Mouse (Mus musculus): ENCODE measurements around the gene Scaf4. TPM values are rescaled to one million over a fixed set of nuclear protein-coding genes. Genes with fewer than 3 reads are reported as not detected.

Gene Scaf4
- polyA plus RNA-seq, 1 experiment from 2014 or later, result 24.5 TPM

GRCm38 (mm10) chr16:90317777-90318176 lies 33.5 kb upstream of the Scaf4 start:
- H3K27me3 ChIP-seq (ENCODE audit: control insufficient read depth, insufficient read depth, low read length), result no peaks in the 10 kb centered on the region
- H3K4me3 ChIP-seq (ENCODE audit: low read depth, low read length), result no peak overlapping the region
- 75% methylated on average over 4 of the region's 4 CpGs for WGBS
- no peaks in the 10 kb centered on the region for H3K4me1 ChIP-seq (ENCODE audit: control insufficient read depth, insufficient read depth, low read length)
- no peaks in the 10 kb centered on the region for H3K9me3 ChIP-seq (replicated peaks; ENCODE audit: control insufficient read depth, low read length)
- no peak overlapping the region for H3K4me2 ChIP-seq (ENCODE audit: low read depth, low read length)
- DNase-seq (ENCODE audit: low spot score) (no peak), ATAC-seq (replicated peaks; ENCODE audit: insufficient number of reproducible peaks, low FRiP score, low TSS enrichment, low read depth) (no peak)
- H3K9ac ChIP-seq (replicated peaks; ENCODE audit: low read length), result no peak overlapping the region
- H3K27ac ChIP-seq (replicated peaks; ENCODE audit: low read depth, low read length), result no peak overlapping the region
- no peaks in the 10 kb centered on the region for H3K36me3 ChIP-seq (replicated peaks; ENCODE audit: control insufficient read depth, insufficient read depth, low read depth, low read length)

- no peak for ATAC-seq (replicated peaks; ENCODE audit: insufficient number of reproducible peaks, low FRiP score, low TSS enrichment, low read depth)
- no peaks in the 10 kb centered on the region for H3K27me3 ChIP-seq (ENCODE audit: control insufficient read depth, insufficient read depth, low read length)
- H3K27ac ChIP-seq (replicated peaks; ENCODE audit: low read depth, low read length), result no peak overlapping the region
- H3K9me3 ChIP-seq (replicated peaks; ENCODE audit: control insufficient read depth, low read length), result no peaks in the 10 kb centered on the region
- no peak for DNase-seq (ENCODE audit: low spot score)
- 90% methylated on average over 4 of the region's 4 CpGs for WGBS
- H3K4me1 ChIP-seq (ENCODE audit: control insufficient read depth, insufficient read depth, low read length), result no peaks in the 10 kb centered on the region
- H3K36me3 ChIP-seq (replicated peaks; ENCODE audit: control insufficient read depth, insufficient read depth, low read depth, low read length), result no peaks in the 10 kb centered on the region
- no peak overlapping the region for H3K4me3 ChIP-seq (ENCODE audit: low read depth, low read length)
- no peak overlapping the region for H3K4me2 ChIP-seq (ENCODE audit: low read depth, low read length)
- no peak overlapping the region for H3K9ac ChIP-seq (replicated peaks; ENCODE audit: low read length)
These were observed 31.6 kb upstream of the Scaf4 start for GRCm38 (mm10) chr16:90315881-90316280.

GRCm38 (mm10) chr16:90312449-90313082 lies 28.3 kb upstream of the Scaf4 start:
- H3K9ac ChIP-seq (replicated peaks; ENCODE audit: low read length), result no peak overlapping the region
- H3K4me3 ChIP-seq (ENCODE audit: low read depth, low read length), result no peak overlapping the region
- H3K27me3 ChIP-seq (ENCODE audit: control insufficient read depth, insufficient read depth, low read length), result no peaks in the 10 kb centered on the region
- H3K27ac ChIP-seq (replicated peaks; ENCODE audit: low read depth, low read length), result no peak overlapping the region
- no peaks in the 10 kb centered on the region for H3K4me1 ChIP-seq (ENCODE audit: control insufficient read depth, insufficient read depth, low read length)
- no peak overlapping the region for H3K4me2 ChIP-seq (ENCODE audit: low read depth, low read length)
- H3K9me3 ChIP-seq (replicated peaks; ENCODE audit: control insufficient read depth, low read length), result no peaks in the 10 kb centered on the region
- H3K36me3 ChIP-seq (replicated peaks; ENCODE audit: control insufficient read depth, insufficient read depth, low read depth, low read length), result no peaks in the 10 kb centered on the region
- 78% methylated on average over 13 of the region's 13 CpGs for WGBS
- ATAC-seq (replicated peaks; ENCODE audit: insufficient number of reproducible peaks, low FRiP score, low TSS enrichment, low read depth) (0 out of 2 replicates have a peak, but pooled peaks have one; percentile 34), DNase-seq (ENCODE audit: low spot score) (peak; percentile 57)

- no peak overlapping the region for H3K27ac ChIP-seq (replicated peaks; ENCODE audit: low read depth, low read length)
- no peaks in the 10 kb centered on the region for H3K36me3 ChIP-seq (replicated peaks; ENCODE audit: control insufficient read depth, insufficient read depth, low read depth, low read length)
- DNase-seq (ENCODE audit: low spot score) (no peak), ATAC-seq (replicated peaks; ENCODE audit: insufficient number of reproducible peaks, low FRiP score, low TSS enrichment, low read depth) (no peak)
- H3K4me2 ChIP-seq (ENCODE audit: low read depth, low read length), result no peak overlapping the region
- no peak overlapping the region for H3K9ac ChIP-seq (replicated peaks; ENCODE audit: low read length)
- H3K4me1 ChIP-seq (ENCODE audit: control insufficient read depth, insufficient read depth, low read length), result no peaks in the 10 kb centered on the region
- no peaks in the 10 kb centered on the region for H3K27me3 ChIP-seq (ENCODE audit: control insufficient read depth, insufficient read depth, low read length)
- 81% methylated on average over 11 of the region's 11 CpGs for WGBS
- H3K4me3 ChIP-seq (ENCODE audit: low read depth, low read length), result no peak overlapping the region
- no peaks in the 10 kb centered on the region for H3K9me3 ChIP-seq (replicated peaks; ENCODE audit: control insufficient read depth, low read length)
These were observed 26.3 kb upstream of the Scaf4 start for GRCm38 (mm10) chr16:90310488-90311135.

- Histone ChIP-seq H3K4me3 (ENCODE audit: low read depth, low read length) (no peak overlapping the region), H3K4me1 (ENCODE audit: control insufficient read depth, insufficient read depth, low read length) (no peaks in the 10 kb centered on the region), H3K27ac (replicated peaks; ENCODE audit: low read depth, low read length) (no peak overlapping the region), H3K27me3 (ENCODE audit: control insufficient read depth, insufficient read depth, low read length) (no peaks in the 10 kb centered on the region), H3K4me2 (ENCODE audit: low read depth, low read length) (no peak overlapping the region), H3K9ac (replicated peaks; ENCODE audit: low read length) (no peak overlapping the region), H3K9me3 (replicated peaks; ENCODE audit: control insufficient read depth, low read length) (no peaks in the 10 kb centered on the region), H3K36me3 (replicated peaks; ENCODE audit: control insufficient read depth, insufficient read depth, low read depth, low read length) (no peaks in the 10 kb centered on the region)
- DNase-seq (ENCODE audit: low spot score), result no peak
- WGBS, result 67% methylated on average over 3 of the region's 3 CpGs
- ATAC-seq (replicated peaks; ENCODE audit: insufficient number of reproducible peaks, low FRiP score, low TSS enrichment, low read depth), result no peak
These were observed 25.5 kb upstream of the Scaf4 start for GRCm38 (mm10) chr16:90309784-90310183.

- no peak for ATAC-seq (replicated peaks; ENCODE audit: insufficient number of reproducible peaks, low FRiP score, low TSS enrichment, low read depth)
- 82% methylated on average over 2 of the region's 2 CpGs for WGBS
- Histone ChIP-seq H3K4me3 (ENCODE audit: low read depth, low read length) (no peak overlapping the region), H3K4me2 (ENCODE audit: low read depth, low read length) (no peak overlapping the region), H3K4me1 (ENCODE audit: control insufficient read depth, insufficient read depth, low read length) (no peaks in the 10 kb centered on the region), H3K9me3 (replicated peaks; ENCODE audit: control insufficient read depth, low read length) (no peaks in the 10 kb centered on the region), H3K27me3 (ENCODE audit: control insufficient read depth, insufficient read depth, low read length) (no peaks in the 10 kb centered on the region), H3K9ac (replicated peaks; ENCODE audit: low read length) (no peak overlapping the region), H3K36me3 (replicated peaks; ENCODE audit: control insufficient read depth, insufficient read depth, low read depth, low read length) (no peaks in the 10 kb centered on the region), H3K27ac (replicated peaks; ENCODE audit: low read depth, low read length) (no peak overlapping the region)
- no peak for DNase-seq (ENCODE audit: low spot score)
These were observed 19.6 kb upstream of the Scaf4 start for GRCm38 (mm10) chr16:90303988-90304299.

- no peak for DNase-seq (ENCODE audit: low spot score)
- peak; percentile 36; the same call in 1 of the 2 replicates for ATAC-seq (replicated peaks; ENCODE audit: insufficient number of reproducible peaks, low FRiP score, low TSS enrichment, low read depth)
- no peaks in the 10 kb centered on the region for H3K4me1 ChIP-seq (ENCODE audit: control insufficient read depth, insufficient read depth, low read length)
- 78% methylated on average over 9 of the region's 9 CpGs for WGBS
- no peak overlapping the region for H3K9ac ChIP-seq (replicated peaks; ENCODE audit: low read length)
- no peaks in the 10 kb centered on the region for H3K27me3 ChIP-seq (ENCODE audit: control insufficient read depth, insufficient read depth, low read length)
- H3K27ac ChIP-seq (replicated peaks; ENCODE audit: low read depth, low read length), result no peak overlapping the region
- no peak overlapping the region for H3K4me3 ChIP-seq (ENCODE audit: low read depth, low read length)
- no peak overlapping the region for H3K4me2 ChIP-seq (ENCODE audit: low read depth, low read length)
- H3K36me3 ChIP-seq (replicated peaks; ENCODE audit: control insufficient read depth, insufficient read depth, low read depth, low read length), result no peaks in the 10 kb centered on the region
- no peaks in the 10 kb centered on the region for H3K9me3 ChIP-seq (replicated peaks; ENCODE audit: control insufficient read depth, low read length)
These were observed 19.1 kb upstream of the Scaf4 start for GRCm38 (mm10) chr16:90303286-90303987.

- Histone ChIP-seq H3K36me3 (replicated peaks; ENCODE audit: control insufficient read depth, insufficient read depth, low read depth, low read length) (no peaks in the 10 kb centered on the region), H3K27me3 (ENCODE audit: control insufficient read depth, insufficient read depth, low read length) (no peaks in the 10 kb centered on the region), H3K4me2 (ENCODE audit: low read depth, low read length) (no peak overlapping the region), H3K9ac (replicated peaks; ENCODE audit: low read length) (no peak overlapping the region), H3K9me3 (replicated peaks; ENCODE audit: control insufficient read depth, low read length) (no peaks in the 10 kb centered on the region), H3K27ac (replicated peaks; ENCODE audit: low read depth, low read length) (no peak overlapping the region), H3K4me1 (ENCODE audit: control insufficient read depth, insufficient read depth, low read length) (no peaks in the 10 kb centered on the region), H3K4me3 (ENCODE audit: low read depth, low read length) (no peak overlapping the region)
- DNase-seq (ENCODE audit: low spot score) (no peak), ATAC-seq (replicated peaks; ENCODE audit: insufficient number of reproducible peaks, low FRiP score, low TSS enrichment, low read depth) (no peak)
- WGBS, result 88% methylated on average over 10 of the region's 10 CpGs
These were observed 17.4 kb upstream of the Scaf4 start for GRCm38 (mm10) chr16:90301706-90302105.

Measured in embryonic facial prominence, embryonic 11.5 days (tissue).